Mouse (Mus musculus) megakaryocyte progenitor cell, adult 5-6 weeks (primary cell): Measurements from ENCODE around the gene Myo10. TPM values are rescaled to one million over a fixed set of nuclear protein-coding genes. Genes with fewer than 3 reads are reported as not detected.

Experiments used
- ATAC-seq: replicated peaks from 2 replicates; pipeline ENCODE4 v1.8.0; 2016; ENCODE audit warnings: mild to moderate bottlenecking, moderate TSS enrichment, inconsistent platforms; ENCODE audit not compliant: poor library complexity
- total RNA-seq, 2 experiments: library from RNA; stranded (forward) in 1 of 2; stranded (reverse) in 1 of 2; fragments of 157-497, 149-512 nt in 1 of 2; fragments of 200-1000 nt in 1 of 2; gene quantifications; 2 replicates each; pipeline versions ENCODE4 v1.2.3 to v1.2.4; 2015 to 2017

The Myo10 gene
- total RNA-seq, 2 experiments from 2014 or later, result 2.9 to 3.8 TPM

GRCm38 (mm10) chr15:25648287-25648686 is 26.0 kb downstream of the Myo10 start:
- ATAC-seq, result no peak

GRCm38 (mm10) chr15:25650371-25650770 is 28.0 kb downstream of the Myo10 start:
- ATAC-seq, result peak; percentile 93

- ATAC-seq, result no peak
Observed at GRCm38 (mm10) chr15:25651820-25652219, 29.5 kb downstream of the Myo10 start.

- ATAC-seq, result no peak
Observed at GRCm38 (mm10) chr15:25652368-25652767, 30.0 kb downstream of the Myo10 start.

GRCm38 (mm10) chr15:25652933-25653332 is 30.6 kb downstream of the Myo10 start:
- ATAC-seq, result no peak

GRCm38 (mm10) chr15:25653680-25654079 is 31.4 kb downstream of the Myo10 start:
- no peak for ATAC-seq

- no peak for ATAC-seq
Observed at GRCm38 (mm10) chr15:25662833-25663519, 40.7 kb downstream of the Myo10 start.

GRCm38 (mm10) chr15:25669283-25670247 is 47.2 kb downstream of the Myo10 start:
- ATAC-seq, result no peak

- ATAC-seq, result no peak
Observed at GRCm38 (mm10) chr15:25673231-25673980, 51.1 kb downstream of the Myo10 start.

GRCm38 (mm10) chr15:25674099-25674931 is 52.0 kb downstream of the Myo10 start:
- ATAC-seq, result no peak

GRCm38 (mm10) chr15:25674932-25675250 is 52.6 kb downstream of the Myo10 start:
- no peak for ATAC-seq

GRCm38 (mm10) chr15:25675359-25675758 is 53.0 kb downstream of the Myo10 start:
- no peak for ATAC-seq

GRCm38 (mm10) chr15:25676056-25676785 is 53.9 kb downstream of the Myo10 start:
- no peak for ATAC-seq

- no peak for ATAC-seq
Observed at GRCm38 (mm10) chr15:25679081-25679480, 56.8 kb downstream of the Myo10 start.

GRCm38 (mm10) chr15:25679616-25680015 is 57.3 kb downstream of the Myo10 start:
- ATAC-seq, result no peak

GRCm38 (mm10) chr15:25680269-25680818 is 58.0 kb downstream of the Myo10 start:
- no peak for ATAC-seq

- no peak for ATAC-seq
Observed at GRCm38 (mm10) chr15:25682953-25683507, 60.7 kb downstream of the Myo10 start.

GRCm38 (mm10) chr15:25685186-25685585 is 62.9 kb downstream of the Myo10 start:
- no peak for ATAC-seq
